Mouse (Mus musculus): ENCODE results near the gene E330009J07Rik. TPM values are rescaled to one million over a fixed set of nuclear protein-coding genes. Genes with fewer than 3 reads are reported as not detected.

Gene E330009J07Rik
- polyA plus RNA-seq (2012; fragmentation: generic; extraction: Trizol), result 1.0 TPM

- Histone ChIP-seq H3K4me2 (ENCODE audit: low read depth) (peak within 1 kb of the TSS; percentile 88), H3K36me3 (ENCODE audit: control insufficient read depth, insufficient read depth) (no peaks in the 10 kb centered on the region), H3K4me3 (peak within 1 kb of the TSS; percentile 34), H3K27me3 (ENCODE audit: control insufficient read depth, insufficient read depth, insufficient read length) (peaks cover 13% of the 10 kb centered on the region), H3K79me2 (ENCODE audit: control insufficient read depth, insufficient read depth) (no peaks in the 10 kb centered on the region), H3ac (ENCODE audit: control insufficient read depth, insufficient read length) (peak within 1 kb of the TSS; percentile 7)
- TF ChIP-seq MYOG (IDR thresholded peaks at IDR 0.05; ENCODE audit: control insufficient read depth in 1 of 3, insufficient read depth in 1 of 3, insufficient read length in 2 of 3, low read depth in 2 of 3) (peak in 2 of 3 experiments; percentile 38 to 64), POLR2A (IDR thresholded peaks at IDR 0.05; ENCODE audit: insufficient read length, low read depth) (peak; percentile 81), TCF3 (IDR thresholded peaks at IDR 0.05; ENCODE audit: insufficient read length, low read depth) (no peak), MYOD1 (IDR thresholded peaks at IDR 0.05; ENCODE audit: control insufficient read depth in 1 of 3, insufficient read length in 2 of 3, low read depth in 2 of 3) (peak in 2 of 3 experiments; percentile 41 to 52), USF1 (IDR thresholded peaks at IDR 0.05; ENCODE audit: low read depth) (no peak), POLR2AphosphoS2 (IDR thresholded peaks at IDR 0.05; ENCODE audit: insufficient read length, low read depth) (peak; percentile 72)
Observed at GRCm38 (mm10) chr6:40436047-40436483, at the start of gene E330009J07Rik. TSS of gene E330009J07Rik (minus strand) at chr6:40436135.

- no peak overlapping the region for H3K4me3 ChIP-seq
- peaks cover 59% of the 10 kb centered on the region for H3K36me3 ChIP-seq (ENCODE audit: control insufficient read depth, insufficient read depth)
- no peaks in the 10 kb centered on the region for H3K79me2 ChIP-seq (ENCODE audit: control insufficient read depth, insufficient read depth)
- no peaks in the 10 kb centered on the region for H3K27me3 ChIP-seq (ENCODE audit: control insufficient read depth, insufficient read depth, insufficient read length)
- no peak for TF ChIP-seq TCF12 (IDR thresholded peaks at IDR 0.05; ENCODE audit: insufficient read depth, poor library complexity, severe bottlenecking)
- no peak for TF ChIP-seq E2F4 (IDR thresholded peaks at IDR 0.05; ENCODE audit: insufficient read depth)
- no peak for TF ChIP-seq SRF (IDR thresholded peaks at IDR 0.05; ENCODE audit: control insufficient read depth, insufficient read length, low read depth)
- no peak for TF ChIP-seq REST (IDR thresholded peaks at IDR 0.05; ENCODE audit: insufficient read depth, insufficient read length)
- TF ChIP-seq MAX (IDR thresholded peaks at IDR 0.05; ENCODE audit: low read depth), result no peak
- TF ChIP-seq MYOG (IDR thresholded peaks at IDR 0.05; ENCODE audit: control insufficient read depth in 1 of 3, insufficient read depth in 1 of 3, insufficient read length in 2 of 3, low read depth in 2 of 3), result no peak
- no peak for TF ChIP-seq CEBPB (IDR thresholded peaks at IDR 0.05; ENCODE audit: insufficient read depth, poor library complexity, severe bottlenecking)
- no peak for TF ChIP-seq POLR2A (IDR thresholded peaks at IDR 0.05; ENCODE audit: insufficient read length, low read depth)
- no peak for TF ChIP-seq MYOD1 (IDR thresholded peaks at IDR 0.05; ENCODE audit: control insufficient read depth in 1 of 3, insufficient read length in 2 of 3, low read depth in 2 of 3)
- no peak overlapping the region for H3K4me2 ChIP-seq (ENCODE audit: low read depth)
- no peak overlapping the region for H3ac ChIP-seq (ENCODE audit: control insufficient read depth, insufficient read length)
Observed at GRCm38 (mm10) chr6:40482318-40482717, 46.4 kb upstream of the E330009J07Rik start.

DNA sequence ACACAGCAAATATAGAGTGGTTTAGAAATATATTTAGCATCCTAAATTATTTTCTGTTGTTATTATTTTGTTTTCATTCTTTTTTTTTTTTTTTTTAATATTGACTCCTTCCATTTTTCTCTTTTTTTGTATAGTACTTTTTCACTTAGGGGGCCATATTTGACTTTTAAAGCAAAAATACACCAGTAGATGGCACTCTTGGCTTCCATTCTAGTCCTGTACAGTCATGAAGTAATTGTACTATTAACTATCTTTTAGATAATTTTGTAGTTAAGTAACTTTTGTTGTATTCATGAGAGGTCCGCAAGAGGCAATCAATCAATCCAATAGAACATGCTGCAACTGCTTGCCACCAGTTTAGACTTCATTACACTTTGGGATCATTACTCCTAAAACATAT is 43.8 kb upstream of the E330009J07Rik start:
- TF ChIP-seq TCF3 (IDR thresholded peaks at IDR 0.05; ENCODE audit: insufficient read length, low read depth) (no peak), REST (IDR thresholded peaks at IDR 0.05; ENCODE audit: insufficient read depth, insufficient read length) (no peak), MYOD1 (IDR thresholded peaks at IDR 0.05; ENCODE audit: control insufficient read depth in 1 of 3, insufficient read length in 2 of 3, low read depth in 2 of 3) (no peak), SRF (IDR thresholded peaks at IDR 0.05; ENCODE audit: control insufficient read depth, insufficient read length, low read depth) (no peak), USF1 (IDR thresholded peaks at IDR 0.05; ENCODE audit: low read depth) (no peak), MYOG (IDR thresholded peaks at IDR 0.05; ENCODE audit: control insufficient read depth in 1 of 3, insufficient read depth in 1 of 3, insufficient read length in 2 of 3, low read depth in 2 of 3) (no peak), E2F4 (IDR thresholded peaks at IDR 0.05; ENCODE audit: insufficient read depth) (no peak), CEBPB (IDR thresholded peaks at IDR 0.05; ENCODE audit: insufficient read depth, poor library complexity, severe bottlenecking) (no peak), POLR2A (IDR thresholded peaks at IDR 0.05; ENCODE audit: insufficient read length, low read depth) (no peak), POLR2AphosphoS2 (IDR thresholded peaks at IDR 0.05; ENCODE audit: insufficient read length, low read depth) (no peak), MAX (IDR thresholded peaks at IDR 0.05; ENCODE audit: low read depth) (no peak), TCF12 (IDR thresholded peaks at IDR 0.05; ENCODE audit: insufficient read depth, poor library complexity, severe bottlenecking) (no peak)
- peaks cover 76% of the 10 kb centered on the region for H3K36me3 ChIP-seq (ENCODE audit: control insufficient read depth, insufficient read depth)
- H3K27me3 ChIP-seq (ENCODE audit: control insufficient read depth, insufficient read depth, insufficient read length), result no peaks in the 10 kb centered on the region
- H3K4me3 ChIP-seq, result no peak overlapping the region
- no peaks in the 10 kb centered on the region for H3K79me2 ChIP-seq (ENCODE audit: control insufficient read depth, insufficient read depth)
- H3ac ChIP-seq (ENCODE audit: control insufficient read depth, insufficient read length), result no peak overlapping the region
- H3K4me2 ChIP-seq (ENCODE audit: low read depth), result no peak overlapping the region

DNA sequence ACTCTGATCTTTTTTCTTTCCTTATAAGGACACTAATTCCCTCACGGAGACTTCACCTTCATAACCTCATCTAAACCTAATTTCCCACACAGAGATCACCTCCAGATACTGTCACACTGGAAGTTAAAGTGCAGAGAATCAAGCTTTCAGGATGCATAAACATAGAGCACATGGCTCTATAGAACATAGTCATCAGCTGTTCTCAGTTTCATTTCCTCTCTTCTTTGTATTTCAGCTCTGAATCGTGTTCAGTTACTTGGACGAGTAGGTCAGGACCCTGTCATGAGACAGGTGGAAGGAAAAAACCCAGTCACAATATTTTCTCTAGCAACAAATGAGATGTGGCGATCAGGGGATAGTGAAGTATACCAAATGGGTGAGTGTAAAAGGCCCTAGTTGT is 40.2 kb upstream of the E330009J07Rik start:
- Histone ChIP-seq H3K27me3 (ENCODE audit: control insufficient read depth, insufficient read depth, insufficient read length) (no peaks in the 10 kb centered on the region), H3K36me3 (ENCODE audit: control insufficient read depth, insufficient read depth) (peaks cover 53% of the 10 kb centered on the region), H3K4me3 (no peak overlapping the region), H3K4me2 (ENCODE audit: low read depth) (no peak overlapping the region), H3ac (ENCODE audit: control insufficient read depth, insufficient read length) (no peak overlapping the region), H3K79me2 (ENCODE audit: control insufficient read depth, insufficient read depth) (peaks cover 20% of the 10 kb centered on the region)
- no peak for TF ChIP-seq TCF3 (IDR thresholded peaks at IDR 0.05; ENCODE audit: insufficient read length, low read depth)
- TF ChIP-seq POLR2AphosphoS2 (IDR thresholded peaks at IDR 0.05; ENCODE audit: insufficient read length, low read depth), result no peak
- no peak for TF ChIP-seq MAX (IDR thresholded peaks at IDR 0.05; ENCODE audit: low read depth)
- TF ChIP-seq POLR2A (IDR thresholded peaks at IDR 0.05; ENCODE audit: insufficient read length, low read depth), result no peak
- no peak for TF ChIP-seq CEBPB (IDR thresholded peaks at IDR 0.05; ENCODE audit: insufficient read depth, poor library complexity, severe bottlenecking)
- TF ChIP-seq REST (IDR thresholded peaks at IDR 0.05; ENCODE audit: insufficient read depth, insufficient read length), result no peak

GRCm38 (mm10) chr6:40471720-40472010 is 35.7 kb upstream of the E330009J07Rik start:
- Histone ChIP-seq H3K27me3 (ENCODE audit: control insufficient read depth, insufficient read depth, insufficient read length) (no peaks in the 10 kb centered on the region), H3K4me2 (ENCODE audit: low read depth) (peak overlapping the region; percentile 95), H3K4me3 (peak overlapping the region; percentile 60), H3K36me3 (ENCODE audit: control insufficient read depth, insufficient read depth) (peaks cover 28% of the 10 kb centered on the region), H3ac (ENCODE audit: control insufficient read depth, insufficient read length) (peak overlapping the region; percentile 50), H3K79me2 (ENCODE audit: control insufficient read depth, insufficient read depth) (peaks cover 20% of the 10 kb centered on the region)
- TF ChIP-seq POLR2A (IDR thresholded peaks at IDR 0.05; ENCODE audit: insufficient read length, low read depth) (no peak), E2F4 (IDR thresholded peaks at IDR 0.05; ENCODE audit: insufficient read depth) (no peak), MYOD1 (IDR thresholded peaks at IDR 0.05; ENCODE audit: control insufficient read depth in 1 of 3, insufficient read length in 2 of 3, low read depth in 2 of 3) (no peak), USF1 (IDR thresholded peaks at IDR 0.05; ENCODE audit: low read depth) (no peak), MYOG (IDR thresholded peaks at IDR 0.05; ENCODE audit: control insufficient read depth in 1 of 3, insufficient read depth in 1 of 3, insufficient read length in 2 of 3, low read depth in 2 of 3) (no peak), TCF12 (IDR thresholded peaks at IDR 0.05; ENCODE audit: insufficient read depth, poor library complexity, severe bottlenecking) (no peak), SRF (IDR thresholded peaks at IDR 0.05; ENCODE audit: control insufficient read depth, insufficient read length, low read depth) (no peak), MAX (IDR thresholded peaks at IDR 0.05; ENCODE audit: low read depth) (no peak), TCF3 (IDR thresholded peaks at IDR 0.05; ENCODE audit: insufficient read length, low read depth) (no peak)

Data from myocyte (in vitro differentiated cells).